Mouse (Mus musculus) large intestine, adult 2 months (tissue): Measurements from ENCODE around the gene Ros1. TPM values are rescaled to one million over a fixed set of nuclear protein-coding genes. Genes with fewer than 3 reads are reported as not detected.

Source experiments
- DNase-seq: peaks from one replicate; pipeline ENCODE4 v3.0.0-alpha.2; 2012; ENCODE audit warnings: low read depth, low spot score
- WGBS: fragments of 180-500 bp; shearing (Covaris S2); methylation state at CpG from one replicate; pipeline ENCODE4 v1.1.7; 2018; 5-methylcytosine and 5-hydroxymethylcytosine counted together
- polyA plus RNA-seq: library from polyadenylated mRNA; depleted of rRNA; stranded (reverse); fragments of >200 nt; gene quantifications from 2 replicates; pipeline ENCODE4 v1.2.3, GENCODE M21; 2012

Gene Ros1
- polyA plus RNA-seq, 1 experiment, result not detected

GRCm38 (mm10) chr10:52165376-52165775 is 29.7 kb downstream of the Ros1 start:
- DNase-seq, result no peak
- 51% methylated on average over 1 of the region's 1 CpGs for WGBS

- WGBS, result 46% methylated on average over 3 of the region's 3 CpGs
- DNase-seq, result no peak
Observed at GRCm38 (mm10) chr10:52160604-52161003, 34.4 kb downstream of the Ros1 start.

- DNase-seq, result no peak
- WGBS, result 91% methylated on average over 3 of the region's 3 CpGs
Observed at GRCm38 (mm10) chr10:52159704-52160103, 35.3 kb downstream of the Ros1 start.

- 31% methylated on average over 4 of the region's 4 CpGs for WGBS
- no peak for DNase-seq
Observed at GRCm38 (mm10) chr10:52133354-52134074, 61.5 kb downstream of the Ros1 start.

- no peak for DNase-seq
- 61% methylated on average over 2 of the region's 2 CpGs for WGBS
Observed at GRCm38 (mm10) chr10:52130762-52131161, 64.3 kb downstream of the Ros1 start.

- WGBS, result 56% methylated on average over 5 of the region's 5 CpGs
Observed at GRCm38 (mm10) chr10:52128874-52129412, 66.1 kb downstream of the Ros1 start.

GRCm38 (mm10) chr10:52106164-52106757 is 88.8 kb downstream of the Ros1 start:
- peak; percentile 3 for DNase-seq
- WGBS, result 36% methylated on average over 4 of the region's 4 CpGs

More at GRCm38 (mm10) chr10:52128874-52129412, 66.1 kb downstream of the Ros1 start:
- DNase-seq, result no peak

GRCm38 (mm10) chr10:52101273-52101672 is 93.8 kb downstream of the Ros1 start:
- 17% methylated on average over 1 of the region's 1 CpGs for WGBS
- no peak for DNase-seq

GRCm38 (mm10) chr10:52092181-52092580 is 102.9 kb downstream of the Ros1 start:
- DNase-seq, result no peak
- WGBS, result 84% methylated on average over 4 of the region's 4 CpGs

- WGBS, result 78% methylated on average over 6 of the region's 6 CpGs
- no peak for DNase-seq
Observed at GRCm38 (mm10) chr10:52086681-52087080, 108.4 kb downstream of the Ros1 start.

GRCm38 (mm10) chr10:52072482-52072881 is 122.6 kb downstream of the Ros1 start:
- DNase-seq, result peak; percentile 10

GRCm38 (mm10) chr10:52048287-52048686 is 146.8 kb downstream of the Ros1 start:
- WGBS, result 55% methylated on average over 3 of the region's 3 CpGs
- no peak for DNase-seq

- no peak for DNase-seq
- 73% methylated on average over 5 of the region's 5 CpGs for WGBS
Observed at GRCm38 (mm10) chr10:52043086-52043485, 152.0 kb downstream of the Ros1 start.

- DNase-seq, result no peak
- WGBS, result 81% methylated on average over 1 of the region's 1 CpGs
Observed at GRCm38 (mm10) chr10:52039392-52039791, 155.7 kb downstream of the Ros1 start.

GRCm38 (mm10) chr10:52033729-52034128 is 161.3 kb downstream of the Ros1 start:
- no peak for DNase-seq

GRCm38 (mm10) chr10:52029421-52030080 is 165.5 kb downstream of the Ros1 start:
- 1% methylated on average over 10 of the region's 10 CpGs for WGBS

GRCm38 (mm10) chr10:52028561-52029370 is 166.3 kb downstream of the Ros1 start:
- WGBS, result 4% methylated on average over 11 of the region's 11 CpGs
- DNase-seq, result no peak

More at GRCm38 (mm10) chr10:52029421-52030080, 165.5 kb downstream of the Ros1 start:
- no peak for DNase-seq

- DNase-seq, result no peak
- WGBS, result 4% methylated on average over 68 of the region's 68 CpGs
Observed at GRCm38 (mm10) chr10:52027161-52028035, 167.6 kb downstream of the Ros1 start.

GRCm38 (mm10) chr10:52025821-52026220 is 169.2 kb downstream of the Ros1 start:
- 29% methylated on average over 7 of the region's 7 CpGs for WGBS
- DNase-seq, result no peak
